In genomic region chr16:89817861-89818630, GRCm38 (mm10) we compare ENCODE assay signal across 8 mouse cellular contexts.
A peak's percentile ranks its signal among the peaks of the same experiment; 100 is the strongest.
DNase-seq lines count a peak whose midpoint lies in the region; ATAC-seq and TF ChIP-seq lines count a peak whose summit lies in the region.

No protein-coding gene starts in this region.

- intact Hi-C loops in left cerebral cortex, adult 2 months (cut with DNase I): loop anchor here (5.0 kb wide), 1 partner anchor 41 kb away; no protein-coding TSS in a partner anchor

- TF ChIP-seq CTCF in left cerebral cortex, adult 2 months (IDR thresholded peaks at IDR 0.05): no peak

- peak overlapping the region; percentile 73 for H3K27ac ChIP-seq in left cerebral cortex, adult 2 months
- no peak overlapping the region for H3K27ac ChIP-seq in hindbrain, embryonic 12.5 days
- H3K27ac ChIP-seq in liver, embryonic 16.5 days (ENCODE audit: low read length): no peak overlapping the region

- peak overlapping the region; percentile 58 for H3K9ac ChIP-seq in hindbrain, embryonic 12.5 days
- no peak overlapping the region for H3K9ac ChIP-seq in liver, embryonic 16.5 days (ENCODE audit: low read depth, low read length)

- peaks cover 12% of the 10 kb centered on the region; the same call in 1 of the 2 replicates for H3K36me3 ChIP-seq in hindbrain, embryonic 12.5 days
- H3K36me3 ChIP-seq in liver, embryonic 16.5 days (ENCODE audit: control insufficient read depth, insufficient read depth): no peaks in the 10 kb centered on the region

- H3K4me3 ChIP-seq in left cerebral cortex, adult 2 months: peak overlapping the region; percentile 44
- peak overlapping the region; percentile 39 for H3K4me3 ChIP-seq in hindbrain, embryonic 12.5 days
- H3K4me3 ChIP-seq in liver, embryonic 16.5 days (ENCODE audit: low read depth, low read length): peak overlapping the region; percentile 36

- peaks cover 22% of the 10 kb centered on the region for H3K4me1 ChIP-seq in hindbrain, embryonic 12.5 days
- H3K4me1 ChIP-seq in liver, embryonic 16.5 days (ENCODE audit: control insufficient read depth, low read depth, low read length): peaks cover 5% of the 10 kb centered on the region

- H3K9me3 ChIP-seq in hindbrain, embryonic 12.5 days (replicated peaks): peaks cover 4% of the 10 kb centered on the region; the same call in 1 of the 2 replicates
- no peaks in the 10 kb centered on the region for H3K9me3 ChIP-seq in liver, embryonic 16.5 days (replicated peaks; ENCODE audit: control insufficient read depth, low read length)

- H3K27me3 ChIP-seq in hindbrain, embryonic 12.5 days: peaks cover 23% of the 10 kb centered on the region
- peaks cover 15% of the 10 kb centered on the region for H3K27me3 ChIP-seq in liver, embryonic 16.5 days (ENCODE audit: control insufficient read depth, insufficient read depth, low read depth, low read length)

- peak overlapping the region; percentile 89 for H3K4me2 ChIP-seq in hindbrain, embryonic 12.5 days (replicated peaks)
- H3K4me2 ChIP-seq in liver, embryonic 16.5 days (ENCODE audit: low read depth, low read length): peak overlapping the region; percentile 51

- DNase-seq in left cerebral cortex, adult 2 months (ENCODE audit: extremely low spot score in 1 of 2, low spot score in 2 of 2): no peak
- DNase-seq in left cerebral cortex, adult 11 months (ENCODE audit: low spot score): no peak
- peak; percentile 50 for DNase-seq in embryo, embryonic 9.5 days (ENCODE audit: extremely low spot score)
- no peak for DNase-seq in spleen, postnatal 10 days (ENCODE audit: low spot score in 2 of 2)
- no peak for DNase-seq in frontal cortex, postnatal 10 days (ENCODE audit: low spot score in 2 of 2)

- 3% methylated on average over 38 of the region's 38 CpGs for WGBS in hindbrain, embryonic 12.5 days
- whole genome bisulfite sequencing in liver, embryonic 16.5 days (ENCODE audit: insufficient replicate concordance): 6% methylated on average over 38 of the region's 38 CpGs

- ATAC-seq in hindbrain, embryonic 12.5 days (ENCODE audit: low FRiP score): peak; percentile 70; the same call in 1 of the 2 replicates
- no peak for ATAC-seq in liver, embryonic 16.5 days (ENCODE audit: low read depth)
- no peak for ATAC-seq in erythroid progenitor cell, adult 5-6 weeks (replicated peaks; ENCODE audit: low FRiP score, poor library complexity, severe bottlenecking)
